Mouse (Mus musculus): ENCODE results near the gene Hhat. TPM values are rescaled to one million over a fixed set of nuclear protein-coding genes. Genes with fewer than 3 reads are reported as not detected.

Hhat gene
- total RNA-seq, 2 experiments from 2014 or later = 1.0 to 2.4 TPM

- ATAC-seq (replicated peaks; ENCODE audit: poor library complexity, severe bottlenecking) = no peak
These were observed 185.7 kb downstream of the Hhat start for GRCm38 (mm10) chr1:192585289-192585688.

- ATAC-seq (replicated peaks; ENCODE audit: poor library complexity, severe bottlenecking) = no peak
These were observed 188.1 kb downstream of the Hhat start for GRCm38 (mm10) chr1:192582921-192583320.

DNA sequence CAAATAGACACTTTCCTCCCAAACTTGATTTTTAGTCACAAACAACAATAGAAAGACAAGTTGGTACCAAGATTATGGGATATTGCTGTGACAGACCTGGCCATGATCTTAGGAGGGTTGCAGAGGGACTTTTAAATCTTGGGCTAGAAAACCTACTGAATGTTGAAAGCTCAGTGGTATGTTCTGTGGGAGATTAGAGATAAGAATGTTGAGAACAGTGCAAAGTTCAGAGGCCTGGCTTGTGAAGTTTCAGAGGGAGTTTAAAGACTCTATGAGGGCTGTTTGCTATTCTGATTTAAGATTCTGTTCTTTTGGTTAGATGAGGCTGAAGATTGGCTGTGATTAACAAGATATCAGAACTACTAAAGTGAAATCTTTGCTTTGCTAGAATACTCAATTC, 206.3 kb downstream of the Hhat start:
- ATAC-seq (replicated peaks; ENCODE audit: poor library complexity, severe bottlenecking) = no peak

GRCm38 (mm10) chr1:192559341-192559740, 211.7 kb downstream of the Hhat start:
- no peak for ATAC-seq (replicated peaks; ENCODE audit: poor library complexity, severe bottlenecking)

DNA sequence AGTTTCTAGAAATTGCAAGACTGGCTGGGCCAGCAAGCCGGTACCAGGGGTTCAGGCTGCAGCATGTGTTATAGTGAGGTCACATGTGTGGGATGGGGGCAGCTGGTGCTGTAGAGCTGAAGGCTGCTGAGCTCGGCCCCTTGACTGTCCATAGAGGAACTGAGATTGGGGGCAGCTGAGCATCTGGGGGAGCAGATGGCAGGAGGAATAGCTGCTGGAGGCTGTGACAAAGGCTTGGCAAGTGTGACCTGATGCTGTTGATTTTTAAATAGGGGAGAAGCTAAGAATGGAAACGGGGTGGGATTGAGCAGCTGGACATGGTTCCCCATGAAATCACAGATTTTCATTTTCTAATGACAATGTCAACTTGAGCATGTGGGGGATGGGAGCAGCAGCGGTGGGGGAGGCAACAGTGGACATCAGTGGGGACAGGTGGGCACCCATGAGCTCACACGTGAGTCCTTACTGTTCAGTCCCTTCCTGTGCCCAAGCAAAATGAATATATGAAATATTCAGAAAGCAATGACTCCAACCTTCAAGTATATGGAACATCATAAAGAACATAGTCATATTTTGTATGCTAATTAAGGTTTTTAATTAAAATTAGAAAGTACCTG, 212.9 kb downstream of the Hhat start:
- ATAC-seq (replicated peaks; ENCODE audit: poor library complexity, severe bottlenecking) = no peak

GRCm38 (mm10) chr1:192555516-192555915, 215.5 kb downstream of the Hhat start:
- ATAC-seq (replicated peaks; ENCODE audit: poor library complexity, severe bottlenecking) = no peak

GRCm38 (mm10) chr1:192550561-192550960, 220.5 kb downstream of the Hhat start:
- no peak for ATAC-seq (replicated peaks; ENCODE audit: poor library complexity, severe bottlenecking)

DNA sequence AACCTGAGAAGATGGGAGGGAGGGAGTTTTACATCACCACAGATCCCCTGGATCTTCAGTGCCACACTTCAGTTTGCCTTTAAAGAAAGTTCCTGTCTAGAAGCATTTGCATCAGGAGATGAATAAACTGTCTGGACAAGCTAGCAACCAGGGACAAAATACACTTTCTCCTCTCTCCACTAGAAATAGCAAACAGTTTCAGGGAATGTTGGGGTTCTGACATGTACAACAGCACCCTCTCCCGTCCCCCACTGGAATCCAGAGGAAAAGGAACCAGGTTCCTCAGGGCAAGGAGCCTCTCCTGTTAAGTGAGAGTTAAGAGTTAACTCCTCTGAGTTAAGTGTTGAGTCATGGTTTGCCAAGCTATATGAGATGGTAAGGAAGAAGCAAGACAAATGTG, 224.2 kb downstream of the Hhat start:
- no peak for ATAC-seq (replicated peaks; ENCODE audit: poor library complexity, severe bottlenecking)

DNA sequence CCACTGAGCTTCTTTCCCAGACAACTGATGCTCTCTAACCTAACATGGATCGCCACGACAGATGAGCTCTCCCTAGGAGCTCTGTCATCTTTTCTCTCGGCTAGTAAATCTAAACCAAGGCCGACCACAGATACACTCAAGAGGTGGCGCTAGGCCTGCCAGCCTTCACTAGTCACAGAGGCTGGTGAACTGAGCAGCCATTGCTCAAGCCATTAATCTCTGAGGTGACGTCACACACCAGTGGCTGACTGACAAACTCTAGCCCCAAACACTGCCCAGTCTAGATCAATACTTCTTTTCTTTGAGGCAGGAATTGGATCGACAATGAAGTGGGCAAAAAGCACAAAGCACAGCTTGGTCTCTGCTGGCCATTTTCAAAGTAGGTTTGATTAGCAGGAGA, 226.1 kb downstream of the Hhat start:
- ATAC-seq (replicated peaks; ENCODE audit: poor library complexity, severe bottlenecking) = no peak

- ATAC-seq (replicated peaks; ENCODE audit: poor library complexity, severe bottlenecking) = no peak
These were observed 226.9 kb downstream of the Hhat start for GRCm38 (mm10) chr1:192544091-192544490.

- no peak for ATAC-seq (replicated peaks; ENCODE audit: poor library complexity, severe bottlenecking)
These were observed 227.3 kb downstream of the Hhat start for GRCm38 (mm10) chr1:192543686-192544085.

- ATAC-seq (replicated peaks; ENCODE audit: poor library complexity, severe bottlenecking) = no peak
These were observed 228.9 kb downstream of the Hhat start for GRCm38 (mm10) chr1:192542093-192542492.

- ATAC-seq (replicated peaks; ENCODE audit: poor library complexity, severe bottlenecking) = peak; percentile 91
These were observed 233.9 kb downstream of the Hhat start for GRCm38 (mm10) chr1:192537169-192537568.

GRCm38 (mm10) chr1:192536440-192536839, 234.6 kb downstream of the Hhat start:
- ATAC-seq (replicated peaks; ENCODE audit: poor library complexity, severe bottlenecking) = no peak

DNA sequence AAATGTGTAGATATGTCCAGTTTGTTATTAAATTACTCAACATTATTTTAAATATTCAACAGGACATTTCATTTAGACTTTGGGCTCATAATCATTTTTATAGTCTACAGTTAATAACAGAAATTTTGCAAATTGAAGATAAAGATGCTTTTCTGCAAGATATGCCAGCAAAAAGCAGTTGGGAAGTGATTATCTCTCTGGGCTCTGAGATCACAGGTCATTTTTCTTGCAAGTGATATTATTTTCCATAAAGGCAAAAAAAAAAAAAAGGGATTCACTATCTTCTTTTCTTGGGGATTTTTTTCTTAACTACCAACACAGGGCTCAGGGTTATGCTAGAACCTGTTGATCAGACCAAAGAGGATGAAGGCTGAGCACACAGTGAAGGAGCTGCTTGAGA, 238.0 kb downstream of the Hhat start:
- no peak for ATAC-seq (replicated peaks; ENCODE audit: poor library complexity, severe bottlenecking)

DNA sequence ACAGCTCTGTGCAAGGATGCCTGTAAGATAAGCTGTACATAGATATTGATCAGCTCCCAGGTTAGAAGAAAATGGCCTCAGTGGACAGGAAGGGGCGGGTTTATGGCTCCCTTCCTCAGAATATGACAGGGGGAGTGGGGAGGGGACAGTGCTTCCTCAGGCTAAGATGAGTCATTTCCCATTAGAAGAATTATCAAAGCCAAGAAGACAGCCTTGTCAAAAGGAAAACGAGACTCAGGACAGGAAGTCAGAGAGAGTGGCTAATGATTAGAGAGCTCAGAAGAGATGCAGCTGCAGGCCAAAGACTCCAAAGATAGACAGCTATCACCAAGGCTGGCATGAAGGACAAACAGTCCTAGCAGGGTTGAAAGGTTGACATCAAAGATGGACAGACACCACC, 238.8 kb downstream of the Hhat start:
- no peak for ATAC-seq (replicated peaks; ENCODE audit: poor library complexity, severe bottlenecking)

DNA sequence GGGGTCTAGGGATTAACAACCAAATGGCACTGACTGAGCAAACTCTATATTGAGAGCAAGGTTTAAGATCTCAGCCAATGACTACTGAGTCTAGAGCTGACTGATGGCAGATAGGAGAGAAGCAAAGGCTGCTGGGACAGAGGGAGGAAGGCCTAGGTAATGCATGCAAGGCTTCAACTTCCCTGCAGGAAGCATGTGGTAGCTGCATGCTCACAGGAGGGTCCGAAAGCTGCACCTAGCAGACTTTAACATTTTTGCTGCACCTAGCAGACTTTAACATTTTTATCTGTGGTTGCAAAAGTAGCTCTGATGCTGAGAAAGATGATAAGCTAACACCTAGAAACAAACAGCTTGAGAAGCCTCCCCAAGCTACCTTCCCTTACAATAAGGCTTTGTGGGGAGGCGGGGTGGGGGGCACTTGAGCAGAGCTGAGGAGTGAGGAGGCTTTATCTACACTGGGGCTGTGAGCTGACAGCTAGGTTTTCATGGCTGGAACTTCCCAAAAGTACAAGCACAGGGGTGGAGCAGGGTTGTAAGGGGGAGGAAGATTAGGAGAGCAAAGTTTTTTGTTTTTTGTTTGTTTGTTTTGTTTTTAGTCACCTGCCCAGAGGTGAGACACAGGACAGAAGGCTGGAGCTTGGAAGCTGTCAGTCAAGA, 239.4 kb downstream of the Hhat start:
- ATAC-seq (replicated peaks; ENCODE audit: poor library complexity, severe bottlenecking) = no peak

DNA sequence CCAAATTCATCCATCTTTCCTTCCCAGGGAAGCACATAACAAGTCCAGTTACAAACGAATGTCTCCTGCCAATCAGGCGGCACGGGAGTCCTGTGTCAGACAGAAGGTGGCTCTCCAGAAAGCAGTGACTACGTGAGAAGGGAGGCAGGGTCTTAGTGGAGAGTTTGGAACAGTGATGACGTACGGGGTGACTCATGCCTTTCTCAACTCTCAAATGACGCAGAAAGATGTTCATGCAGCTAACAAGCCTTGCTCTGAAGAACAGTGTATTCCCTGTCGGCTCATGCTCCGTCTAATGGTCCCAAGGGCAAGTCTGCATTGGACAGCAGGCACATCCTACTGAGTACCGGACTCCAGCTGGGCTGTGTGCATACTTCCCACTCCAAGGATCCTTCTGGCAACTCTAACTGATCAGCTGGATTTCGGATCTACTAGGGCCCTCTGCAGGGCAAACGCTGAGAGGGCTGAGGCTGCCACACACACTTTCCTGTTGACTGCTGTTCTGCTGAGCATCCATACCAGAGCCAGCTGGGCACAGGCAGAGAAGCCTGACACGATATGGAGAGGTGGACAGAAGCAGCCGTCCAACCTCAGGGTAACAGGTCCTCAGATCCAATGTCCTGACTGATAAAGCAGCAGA, 245.2 kb downstream of the Hhat start:
- no peak for ATAC-seq (replicated peaks; ENCODE audit: poor library complexity, severe bottlenecking)

DNA sequence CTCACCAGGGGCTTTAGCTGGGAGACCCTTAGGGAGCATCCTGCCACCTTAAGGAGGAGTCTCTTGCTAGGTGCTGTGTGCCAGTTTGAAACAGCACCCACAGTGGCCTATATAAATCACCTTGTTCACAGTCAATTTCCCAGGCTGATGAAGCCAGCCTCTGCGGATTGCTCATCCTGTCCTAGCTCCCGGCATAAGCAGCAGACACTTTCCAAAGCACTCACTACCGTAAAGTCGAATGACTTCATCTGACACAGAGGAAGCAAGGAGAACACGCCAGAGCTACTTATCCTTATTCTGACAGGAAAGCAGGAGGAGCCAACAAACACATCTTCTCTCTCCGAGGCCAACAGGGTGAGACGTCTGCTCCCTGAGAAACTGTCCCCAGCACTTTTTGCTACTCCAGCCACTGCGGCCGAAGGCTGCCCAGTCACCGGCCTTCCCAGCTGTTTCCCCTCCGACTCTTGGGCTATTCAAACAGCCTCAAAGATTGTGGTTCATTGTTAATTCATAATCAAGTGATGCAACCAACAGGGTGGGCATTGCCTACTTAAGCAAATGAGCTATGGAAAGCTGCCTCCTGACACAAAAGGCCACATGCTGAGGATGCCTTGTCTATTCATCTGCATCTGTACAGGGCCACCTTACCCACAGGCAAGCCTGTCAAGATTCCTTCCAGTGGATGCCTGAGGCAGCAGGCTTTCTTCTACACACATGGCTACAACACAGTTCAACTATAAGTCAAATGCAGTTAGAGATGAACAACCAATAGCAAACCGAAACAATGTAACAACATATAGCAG, 248.4 kb downstream of the Hhat start:
- no peak for ATAC-seq (replicated peaks; ENCODE audit: poor library complexity, severe bottlenecking)

GRCm38 (mm10) chr1:192520836-192521435, 250.1 kb downstream of the Hhat start:
- no peak for ATAC-seq (replicated peaks; ENCODE audit: poor library complexity, severe bottlenecking)

- ATAC-seq (replicated peaks; ENCODE audit: poor library complexity, severe bottlenecking) = no peak
These were observed 251.3 kb downstream of the Hhat start for GRCm38 (mm10) chr1:192519713-192520112.

Data from granulocyte monocyte progenitor cell, adult 5-6 weeks (primary cell).